Mouse (Mus musculus) T-helper 2 cell (primary cell): ENCODE results near the gene Zmym6.

Experiments
- in situ Hi-C: fragments of 300-600 bp; cut with MboI, MseI; formaldehyde crosslinking; loops from one replicate; pipeline ENCODE4 v1.15.1; 2025; ENCODE audit warnings: high pct_unique_total_duplicates

The Zmym6 gene

DNA sequence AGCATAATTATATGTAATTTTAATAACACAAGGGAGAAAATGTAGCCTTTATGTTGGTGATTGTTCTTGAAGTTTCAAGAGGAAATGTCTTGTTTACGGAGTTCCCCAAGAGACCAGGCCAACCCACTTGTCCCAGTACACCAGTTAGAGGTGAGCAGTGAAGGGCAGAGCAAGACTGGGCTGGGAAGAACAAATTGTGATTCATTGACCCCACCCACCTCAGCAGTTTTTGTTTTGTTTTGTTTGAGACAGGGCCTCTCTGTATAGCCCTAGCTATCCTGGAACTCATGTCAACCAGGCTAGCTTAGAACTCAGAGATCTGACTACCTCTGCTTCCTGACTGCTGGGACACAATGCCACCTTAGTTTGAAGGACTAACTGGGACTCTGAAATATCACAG, 47.1 kb downstream of the Zmym6 start:
- in situ Hi-C loops = no loop called here

DNA sequence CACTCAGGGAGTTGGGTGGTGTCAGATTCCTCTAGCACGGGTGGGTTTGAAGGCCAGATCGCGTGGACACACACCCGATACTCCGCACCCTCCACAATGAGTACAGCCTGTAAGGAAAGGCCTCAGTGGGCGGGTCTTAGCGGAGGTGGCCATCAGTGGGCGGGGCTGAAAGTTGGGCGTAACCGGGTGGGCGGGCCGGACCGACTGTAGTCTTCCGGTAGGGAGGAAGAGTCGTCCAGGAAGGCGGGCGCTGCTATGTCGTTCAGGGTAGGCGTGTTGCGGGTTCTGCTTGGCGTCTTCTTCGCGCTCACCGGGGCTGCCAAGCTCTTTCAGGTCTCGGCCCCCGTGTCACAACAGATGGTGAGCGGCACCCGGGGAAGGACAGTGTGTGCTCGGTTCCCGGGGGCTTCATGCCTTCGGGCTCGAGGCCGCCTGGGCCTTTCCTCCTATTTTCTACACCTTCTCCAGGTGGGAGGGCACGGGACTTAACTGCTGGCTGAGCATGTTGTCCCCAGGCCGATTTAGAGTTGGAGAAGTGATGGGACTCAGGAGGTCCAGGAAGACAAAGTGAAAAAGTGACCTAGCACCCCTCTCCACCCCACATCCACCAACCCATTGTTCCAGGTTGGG, 48.8 kb downstream of the Zmym6 start:
- in situ Hi-C loops = no loop called here

DNA sequence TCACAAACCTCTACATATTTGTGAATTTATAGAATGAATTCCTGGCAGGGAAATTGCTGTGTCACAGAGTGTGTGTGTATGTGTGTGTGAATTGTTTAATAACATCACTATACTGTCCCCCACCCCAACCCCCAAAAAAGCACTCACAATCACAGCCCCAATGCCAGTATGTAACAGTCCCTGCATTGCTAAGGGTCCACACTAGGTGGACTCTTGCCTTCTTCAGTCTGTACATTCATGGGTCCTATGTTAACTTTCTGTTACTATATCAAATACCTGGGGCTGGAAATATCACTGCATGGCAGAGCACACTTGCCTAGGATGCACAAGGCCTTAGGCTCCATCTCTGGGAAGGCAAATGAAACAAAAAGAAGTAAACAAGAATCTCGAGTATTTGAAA, 57.5 kb downstream of the Zmym6 start:
- in situ Hi-C loops = no loop called here

DNA sequence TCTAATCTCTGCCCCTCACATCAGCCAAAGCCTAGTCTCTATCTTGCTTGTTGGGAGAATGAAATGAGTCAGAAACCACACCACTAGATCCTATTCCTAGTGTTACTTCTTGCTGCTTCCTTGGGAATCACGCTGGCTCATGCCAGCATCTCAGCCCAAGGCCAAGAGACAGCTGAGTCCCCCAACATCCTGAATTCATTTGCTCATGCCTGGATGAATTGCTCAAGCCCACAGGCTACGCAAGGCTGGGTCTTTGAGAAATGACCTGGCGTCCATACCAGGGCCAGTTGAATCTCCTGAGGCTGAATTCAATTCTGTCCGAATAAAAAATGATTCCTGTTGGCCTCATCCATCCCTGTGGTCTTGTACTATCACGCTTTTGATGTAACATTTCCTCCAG, 60.4 kb downstream of the Zmym6 start:
- in situ Hi-C loops = no loop called here

DNA sequence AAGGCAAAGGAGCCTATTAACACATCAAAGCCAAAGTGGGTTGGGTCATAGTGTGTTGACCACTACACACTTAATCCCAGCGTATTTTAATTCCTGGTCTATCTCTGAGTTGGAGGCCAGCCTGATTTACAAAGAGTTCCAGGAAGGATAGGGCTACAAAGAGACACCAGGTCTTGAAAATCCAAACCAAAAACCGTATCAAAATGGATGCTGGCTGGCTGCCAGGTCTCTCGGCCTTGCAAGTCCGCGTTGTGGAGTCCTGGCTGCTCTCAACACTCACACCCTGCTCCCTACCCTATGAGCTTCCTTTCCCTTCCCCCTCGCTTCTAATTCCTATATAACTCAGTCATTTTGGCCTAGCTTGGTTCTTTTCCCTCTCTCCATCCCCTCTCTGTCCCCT, 61.3 kb downstream of the Zmym6 start:
- in situ Hi-C loops = no loop called here

DNA sequence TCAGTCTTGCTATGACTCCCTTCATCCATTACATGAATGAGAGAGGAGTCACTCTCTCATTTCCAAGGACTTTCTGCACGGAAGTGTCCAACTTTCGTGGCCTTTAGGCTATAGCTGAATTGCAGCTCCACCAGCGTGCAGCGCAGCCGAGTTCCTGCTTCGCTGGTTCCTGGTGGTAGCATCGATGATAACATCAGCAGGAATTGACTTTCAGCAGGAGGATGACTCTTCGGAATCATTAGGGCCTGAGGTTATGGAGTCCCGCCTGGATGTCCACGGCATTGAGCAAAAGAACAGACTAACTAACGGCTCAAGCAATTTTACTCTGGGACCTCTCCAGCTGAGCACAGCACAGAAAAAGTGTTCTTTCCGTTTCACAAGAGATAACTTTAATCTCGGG, 72.8 kb downstream of the Zmym6 start:
- in situ Hi-C loops = no loop called here

DNA sequence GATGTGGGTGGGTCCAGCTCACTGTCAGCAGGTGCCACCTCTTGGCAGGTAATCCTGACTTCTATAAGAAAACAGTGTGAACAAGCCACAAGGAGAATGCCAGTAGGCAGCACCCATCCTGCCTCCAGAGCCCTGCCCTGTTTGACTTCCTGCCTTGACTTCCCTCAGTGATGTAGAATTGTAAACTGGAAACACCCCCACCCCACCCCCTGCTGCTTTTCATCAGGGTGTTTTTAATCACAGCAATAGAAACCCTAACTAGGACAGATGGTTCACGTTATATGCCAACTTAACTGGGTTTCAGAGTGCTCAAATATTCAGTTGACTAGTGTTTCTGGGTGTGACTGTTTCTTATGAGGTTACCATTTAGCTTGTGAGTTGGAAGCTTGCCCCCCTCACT, 76.2 kb downstream of the Zmym6 start:
- in situ Hi-C loops = no loop called here

DNA sequence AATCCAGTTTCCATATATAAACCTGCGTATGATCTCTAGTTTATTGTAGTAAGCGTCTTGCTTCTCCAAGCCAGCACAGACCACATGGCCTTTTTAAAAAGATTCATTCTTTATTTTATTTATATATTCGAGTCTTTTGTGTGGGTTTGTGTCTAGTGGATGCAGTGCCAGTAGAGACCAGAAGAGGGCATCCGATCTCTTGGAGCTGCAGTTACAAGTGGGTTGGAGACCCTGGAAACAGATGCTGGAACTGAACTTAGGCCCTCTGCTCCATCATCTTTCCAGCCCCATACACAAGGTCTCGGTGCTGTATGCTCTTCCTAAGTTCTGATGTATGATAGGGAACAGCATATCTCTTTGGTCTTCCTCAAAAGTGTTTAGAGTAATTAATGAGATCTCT, 78.6 kb downstream of the Zmym6 start:
- in situ Hi-C loops = no loop called here

DNA sequence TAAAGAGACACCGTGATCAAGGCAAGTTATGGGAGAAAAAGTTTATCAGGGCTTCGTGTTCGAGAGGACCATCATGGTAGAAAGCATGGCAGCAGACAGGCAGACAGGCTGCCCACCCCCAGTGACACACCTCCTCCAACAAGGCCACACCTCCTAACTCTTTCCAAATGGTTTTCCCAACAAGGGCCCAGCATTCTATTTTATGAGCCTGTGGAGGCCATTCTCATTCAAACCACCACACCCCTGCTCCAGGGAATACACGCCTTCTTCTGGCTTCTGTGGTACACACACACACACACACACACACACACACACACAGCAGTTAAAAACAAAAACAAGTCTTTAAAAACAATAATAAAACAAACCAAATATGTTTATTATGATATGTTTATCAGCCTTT, 80.6 kb downstream of the Zmym6 start:
- in situ Hi-C loops = no loop called here

DNA sequence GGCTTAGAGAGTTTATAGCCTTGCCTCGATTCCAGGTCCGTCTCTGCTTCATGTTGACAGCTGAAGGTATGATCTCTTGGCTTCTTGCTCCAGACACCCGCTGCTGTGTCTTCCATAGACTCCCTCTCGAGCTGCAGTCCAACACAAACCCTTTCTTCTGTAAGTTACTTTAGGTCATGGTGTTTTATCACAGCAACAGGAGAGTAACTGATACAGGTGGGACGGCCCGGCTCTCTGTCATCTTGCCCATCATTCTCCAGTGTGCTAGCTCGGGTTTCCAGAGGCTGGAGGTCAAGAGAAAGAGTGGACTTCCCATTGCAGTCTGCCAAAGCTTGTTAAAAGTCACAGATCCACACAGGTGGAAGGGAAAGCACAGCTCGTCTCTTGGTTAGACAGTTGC, 86.7 kb downstream of the Zmym6 start:
- in situ Hi-C loops = no loop called here

DNA sequence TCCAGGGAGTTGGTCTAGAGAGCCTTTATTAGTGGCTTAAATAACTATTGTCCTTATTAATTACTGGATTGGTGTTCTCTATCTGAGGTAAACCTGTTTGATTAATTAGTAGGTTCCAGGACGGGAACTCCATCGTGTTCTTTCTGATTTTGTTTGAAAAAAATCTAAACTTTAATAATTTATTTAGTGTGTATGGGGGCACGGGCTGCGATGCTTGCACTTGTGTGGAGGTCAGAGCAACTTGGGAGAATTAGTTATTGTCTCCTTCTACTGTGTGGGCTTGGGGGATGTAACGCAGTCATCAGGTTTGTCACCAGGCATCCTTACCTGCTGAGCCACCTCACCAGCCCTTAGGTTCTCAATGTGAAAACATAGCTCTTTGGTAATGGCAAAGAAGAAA, 89.9 kb downstream of the Zmym6 start:
- in situ Hi-C loops = no loop called here

DNA sequence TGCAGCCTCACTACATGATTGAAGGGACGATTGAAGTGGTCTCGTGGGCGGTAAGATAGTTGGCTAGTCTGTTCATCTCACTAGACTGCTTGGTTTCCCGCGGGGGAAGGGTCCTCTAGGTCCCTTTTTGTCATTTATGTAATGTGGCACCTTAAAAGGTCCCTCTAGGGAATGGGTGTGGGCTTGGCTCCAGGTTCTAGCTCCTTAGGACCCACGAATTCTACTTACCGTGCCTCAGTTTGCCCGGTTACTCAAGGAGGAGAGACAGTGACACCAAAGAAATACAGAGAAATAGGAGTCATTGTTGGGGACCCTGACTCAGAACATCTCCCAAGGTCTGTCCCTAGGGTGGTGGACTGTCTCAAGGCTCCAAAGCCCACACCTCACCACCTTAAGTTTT, 90.5 kb downstream of the Zmym6 start:
- in situ Hi-C loops = no loop called here

DNA sequence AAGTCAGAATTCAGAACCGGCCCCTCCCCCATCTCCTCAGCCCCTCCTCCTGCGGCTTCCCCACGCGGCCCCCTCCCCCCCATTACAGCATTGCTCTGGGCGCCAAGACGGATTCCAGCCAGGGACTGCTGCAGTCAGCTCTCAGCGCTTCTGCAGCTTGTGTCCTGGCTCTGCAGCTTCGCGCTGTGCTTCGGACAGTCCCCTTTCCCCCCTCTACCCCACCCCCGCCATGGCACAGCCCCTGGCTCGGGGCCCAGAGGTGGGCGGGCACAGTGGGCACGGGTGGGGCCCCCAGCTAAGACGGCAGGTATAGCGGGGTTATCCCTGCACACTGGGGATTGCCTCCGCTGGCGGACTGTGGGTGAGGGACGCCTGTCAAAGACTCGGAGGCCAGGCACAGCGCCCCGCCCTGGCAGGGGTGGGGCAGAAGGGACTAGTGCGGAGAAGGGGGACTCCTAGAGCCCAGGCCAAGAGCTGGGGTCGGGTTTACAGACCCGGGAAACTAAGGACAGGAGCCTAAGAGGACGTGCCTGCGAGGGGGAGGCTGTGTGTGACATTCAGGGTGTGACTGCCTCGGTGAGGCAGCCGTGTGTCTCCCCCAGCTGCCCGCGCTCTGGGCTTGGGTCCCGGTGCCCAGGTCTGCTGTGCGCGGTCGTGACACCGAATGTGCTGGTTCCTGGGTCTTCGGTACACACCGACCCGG, 91.2 kb downstream of the Zmym6 start:
- in situ Hi-C loops = no loop called here

DNA sequence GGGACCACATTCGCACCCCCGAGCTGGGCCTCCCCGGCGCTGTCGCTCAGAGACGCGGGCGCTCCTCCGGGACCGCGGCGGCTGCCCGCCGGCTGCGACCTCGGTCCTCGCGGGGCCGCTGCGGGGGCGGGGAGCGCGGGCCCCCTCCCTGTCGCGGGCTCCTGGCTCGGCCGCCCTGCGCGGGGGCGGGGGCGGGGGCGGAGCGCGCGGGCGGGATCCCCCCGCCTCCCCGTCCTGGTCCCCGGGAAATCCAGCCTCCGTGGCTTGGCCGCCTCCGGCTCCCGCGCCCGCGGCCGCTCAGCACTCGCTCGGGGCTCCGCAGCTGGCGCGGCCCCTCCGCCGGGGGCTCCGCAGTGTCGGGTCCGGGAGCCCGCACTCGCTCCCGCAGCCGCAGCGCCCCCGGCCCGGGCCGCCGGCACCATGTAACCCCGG, 91.7 kb downstream of the Zmym6 start, which contains the start of gene Dlgap3:
TSS of gene Dlgap3 (plus strand) at position 291 of the 432 bp plus-strand sequence.
- in situ Hi-C loops = no loop called here

DNA sequence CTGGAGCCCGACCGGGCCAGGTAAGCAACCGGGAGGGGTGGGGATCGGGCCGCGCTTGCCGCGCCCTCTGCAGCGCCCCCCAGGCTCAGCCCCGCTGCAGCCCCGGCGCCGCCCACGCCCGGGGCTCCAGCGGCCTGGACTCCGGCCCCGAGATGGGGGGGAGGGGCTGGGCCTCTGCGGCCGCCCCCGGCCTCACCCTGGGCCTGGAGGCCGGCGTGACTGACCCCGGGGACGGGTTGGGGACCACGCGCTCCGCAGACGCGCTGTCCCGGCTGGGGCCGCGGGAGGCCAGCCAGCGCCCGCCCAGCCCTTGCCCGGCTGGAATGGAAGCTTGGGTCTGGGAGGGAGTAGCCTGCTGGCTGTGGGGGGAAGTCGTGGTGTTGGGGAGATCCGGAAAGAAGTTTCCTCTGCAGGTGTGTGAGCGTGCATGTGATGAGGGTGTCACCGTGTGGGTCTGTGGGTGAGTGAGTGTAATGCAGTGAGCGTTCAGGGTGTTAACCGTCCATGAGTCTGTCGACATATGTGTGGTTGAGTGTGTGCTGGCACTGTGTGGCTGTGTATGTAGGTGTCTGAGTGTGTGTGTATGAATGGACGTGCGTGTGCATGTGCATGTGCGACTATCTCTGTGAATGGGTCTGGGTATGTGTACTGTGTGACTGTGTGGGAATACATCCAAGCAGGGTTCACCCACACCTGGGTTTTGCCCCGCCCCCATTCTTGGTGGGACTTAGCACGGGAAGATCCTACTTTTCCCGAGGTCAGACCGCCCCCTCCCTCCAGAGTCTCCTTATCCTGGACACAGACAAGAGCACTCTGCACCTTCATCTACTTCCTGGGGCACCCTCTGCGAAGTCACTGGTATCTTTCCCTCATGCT, 92.4 kb downstream of the Zmym6 start:
- in situ Hi-C loops = no loop called here

DNA sequence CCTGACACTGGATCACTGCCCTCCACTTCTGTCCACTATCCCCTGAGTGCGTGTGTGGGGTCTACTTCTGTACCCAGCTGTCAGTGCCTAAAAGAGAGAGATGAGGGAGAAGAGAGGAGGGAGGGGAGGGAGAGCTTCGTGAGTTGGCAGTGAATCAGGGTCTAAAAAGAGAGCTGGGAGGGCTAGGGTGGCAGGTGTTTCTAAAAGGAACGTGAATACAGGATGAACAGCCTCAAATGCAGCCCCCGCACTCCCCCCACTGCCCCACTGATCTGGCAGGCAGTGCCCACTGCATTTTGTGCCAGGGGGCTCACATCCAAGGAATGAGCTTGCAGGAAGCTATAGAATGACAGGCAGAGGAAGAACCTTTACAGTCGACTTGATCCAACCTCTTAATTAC, 93.7 kb downstream of the Zmym6 start:
- in situ Hi-C loops = no loop called here

DNA sequence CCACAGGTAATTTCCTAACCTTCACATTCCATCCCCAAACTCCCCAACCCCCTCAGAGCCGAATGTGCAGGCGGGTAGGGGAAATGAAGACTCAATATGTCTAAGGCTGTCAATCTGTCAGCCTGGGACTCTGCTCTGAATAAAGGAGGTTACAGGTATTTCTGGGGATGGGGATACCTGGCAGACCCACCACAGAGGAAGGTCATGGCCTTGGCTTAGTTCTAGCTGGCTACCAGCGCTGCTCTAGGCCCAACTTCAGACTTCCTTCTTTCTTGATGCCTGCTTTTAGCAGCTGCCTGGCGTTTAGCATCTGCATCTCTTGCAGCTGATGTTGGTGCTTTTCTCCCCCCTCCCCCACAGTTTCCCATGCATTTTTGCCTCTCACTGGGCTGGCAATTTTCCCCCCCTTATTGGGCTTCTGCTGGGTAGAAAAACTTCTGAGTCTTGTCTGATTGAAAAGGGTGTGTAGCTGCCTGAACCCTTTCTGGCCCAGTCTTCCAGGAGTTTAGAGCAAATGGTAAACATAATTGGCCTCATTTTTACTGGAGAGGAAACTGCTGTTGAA, 94.2 kb downstream of the Zmym6 start:
- in situ Hi-C loops = no loop called here

DNA sequence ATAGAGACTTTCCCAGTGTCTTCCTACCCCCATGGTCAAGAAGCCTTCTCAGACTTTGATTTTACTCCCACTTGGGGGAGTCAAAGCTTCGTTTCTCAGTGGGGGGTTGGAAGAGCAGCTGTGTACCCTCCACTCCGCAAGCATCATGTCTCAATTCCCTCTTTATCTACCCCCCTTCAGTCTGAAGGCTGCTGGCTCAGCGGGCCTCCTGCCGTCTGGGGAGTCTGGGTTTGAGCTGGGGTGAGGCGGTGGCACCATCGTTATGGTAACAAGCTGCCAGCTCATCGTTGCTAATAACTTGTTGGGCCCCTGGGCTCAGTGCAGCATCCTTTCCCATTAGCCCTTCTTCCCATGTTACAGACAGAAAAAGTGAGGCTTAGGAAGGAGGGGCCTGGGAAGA, 94.9 kb downstream of the Zmym6 start:
- in situ Hi-C loops = no loop called here

DNA sequence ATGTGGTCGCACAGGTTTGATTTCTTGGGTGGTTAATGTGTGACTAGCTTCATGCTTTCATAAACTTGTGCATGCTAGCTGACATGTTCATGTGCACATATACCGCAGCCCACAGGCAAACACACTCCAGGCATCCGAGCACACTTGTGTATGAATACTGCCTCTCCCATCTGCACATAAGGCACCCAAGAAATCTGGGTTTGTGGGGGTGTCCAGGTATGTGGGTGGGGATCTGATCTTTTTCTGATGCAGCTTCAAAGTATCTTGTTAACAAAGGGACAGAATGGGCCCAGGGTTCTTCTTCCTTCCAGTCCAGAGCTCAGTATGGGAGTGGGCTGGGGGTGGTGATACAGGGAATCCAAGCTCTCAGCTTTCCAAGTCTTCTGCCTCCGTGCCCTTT, 95.4 kb downstream of the Zmym6 start:
- in situ Hi-C loops = no loop called here

DNA sequence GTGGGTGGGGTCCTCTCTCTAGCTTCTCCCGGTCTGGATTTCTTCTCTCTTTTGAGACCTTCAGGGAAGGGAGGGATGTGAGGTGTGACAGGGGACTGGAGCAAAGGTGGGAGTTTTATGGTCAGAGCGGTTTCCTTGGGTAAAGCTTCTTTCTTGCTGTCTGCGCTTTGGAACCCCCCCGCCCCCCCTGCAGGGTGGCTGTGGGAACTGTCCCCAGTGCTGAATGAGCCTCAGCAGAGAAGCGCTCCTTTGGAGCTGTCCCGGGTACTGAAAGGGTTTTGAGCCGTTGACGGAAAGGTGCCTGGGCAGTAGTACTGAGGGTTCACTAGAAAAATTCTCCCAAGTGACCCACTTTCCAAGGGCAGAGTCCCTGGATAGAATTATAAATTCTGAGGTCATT, 96.3 kb downstream of the Zmym6 start:
- in situ Hi-C loops = no loop called here
